Mouse (Mus musculus) olfactory bulb, adult 2 months (tissue): ENCODE results near the gene Strip1. TPM values are rescaled to one million over a fixed set of nuclear protein-coding genes. Genes with fewer than 3 reads are reported as not detected.

ENCODE experiments used
- H3K27ac ChIP-seq: fragments of 200-500 bp; 2 replicates; pipeline ENCODE4 v1.5.1; 2012; ENCODE audit warnings: low read depth, low read length; ENCODE audit not compliant: insufficient read depth
- H3K4me1 ChIP-seq: fragments of 200-500 bp; 2 replicates; pipeline ENCODE4 v1.6.1; 2012; ENCODE audit warnings: low read length; ENCODE audit not compliant: control insufficient read depth, insufficient read depth
- H3K4me3 ChIP-seq: fragments of 200-500 bp; 2 replicates; pipeline ENCODE4 v1.5.1; 2012; ENCODE audit warnings: mild to moderate bottlenecking, low read depth, low read length, moderate library complexity; ENCODE audit not compliant: insufficient read depth
- CTCF ChIP-seq: fragments of 200-500 bp; IDR thresholded peaks from 2 replicates; pipeline ENCODE4 v1.5.1; 2012; ENCODE audit warnings: low read depth, mild to moderate bottlenecking, low read length, moderate library complexity; ENCODE audit not compliant: insufficient read depth
- POLR2A ChIP-seq: fragments of 200-500 bp; IDR thresholded peaks from 2 replicates; pipeline ENCODE4 v1.6.1; 2012; ENCODE audit warnings: mild to moderate bottlenecking, low read depth, low read length, moderate library complexity; ENCODE audit not compliant: insufficient read depth
- WGBS: fragments of 180-500 bp; shearing (Covaris S2); methylation state at CpG from one replicate; pipeline ENCODE4 v1.1.7; 2018; 5-methylcytosine and 5-hydroxymethylcytosine counted together
- polyA plus RNA-seq: library from polyadenylated mRNA; stranded (reverse); fragments of >200 nt; gene quantifications from 2 replicates; pipeline ENCODE4 v1.2.4, GENCODE M21; 2012; ENCODE audit warnings: low replicate concordance; ENCODE audit not compliant: missing spikeins, insufficient read depth, insufficient read length

Gene Strip1
- polyA plus RNA-seq, 1 experiment: not detected

DNA sequence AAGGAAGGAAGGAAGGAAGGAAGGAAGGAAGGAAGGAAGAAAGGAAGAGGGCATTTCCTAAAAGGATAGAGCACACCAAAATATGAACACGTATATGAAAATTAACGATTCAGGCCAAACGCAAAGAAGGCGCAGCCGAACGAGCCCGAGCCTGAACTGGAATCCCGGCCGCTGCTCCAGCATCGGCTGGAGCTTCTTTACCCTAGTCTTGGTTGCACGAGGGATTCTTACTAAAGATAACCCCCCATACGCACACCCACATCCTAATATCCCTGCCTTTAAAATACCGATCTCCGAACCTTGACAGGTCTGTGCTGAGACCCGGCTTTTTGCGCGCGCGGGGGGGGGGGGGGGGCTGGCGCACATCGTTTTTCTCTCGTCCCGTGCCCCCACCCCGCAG is 34.4 kb downstream of the Strip1 start:
- WGBS: 4% methylated on average over 24 of the region's 24 CpGs
- H3K4me3 ChIP-seq: no peak overlapping the region

DNA sequence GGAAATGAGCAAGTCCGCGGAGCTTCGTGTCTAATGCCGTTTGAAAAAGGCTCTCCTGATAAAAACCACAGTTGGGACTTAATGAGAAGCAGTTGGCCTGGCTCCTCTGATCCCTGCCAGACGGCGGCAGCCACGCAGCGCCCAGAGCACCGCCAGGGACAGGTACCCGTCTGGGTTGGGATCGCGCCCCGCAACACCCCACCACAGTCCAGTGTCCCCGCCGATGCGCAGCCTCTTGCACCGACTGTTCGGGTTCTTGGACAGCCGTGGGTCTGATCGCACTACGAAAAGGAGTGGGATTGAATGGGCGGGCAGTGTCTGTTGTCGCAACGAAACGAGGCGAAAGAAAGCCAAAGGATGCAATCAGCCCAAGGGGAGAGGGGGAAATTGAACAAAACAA is 34.9 kb downstream of the Strip1 start:
- no peak for TF ChIP-seq CTCF
- TF ChIP-seq POLR2A: no peak
- Histone ChIP-seq H3K4me3 (peak overlapping the region; percentile 23; the same call in 1 of the 2 replicates), H3K4me1 (peaks cover 7% of the 10 kb centered on the region), H3K27ac (no peak overlapping the region)
- under 1% methylated on average over 26 of the region's 26 CpGs for WGBS

More for the DNA sequence above, 34.4 kb downstream of the Strip1 start:
- no peak for TF ChIP-seq POLR2A
- TF ChIP-seq CTCF: no peak
- H3K27ac ChIP-seq: no peak overlapping the region
- H3K4me1 ChIP-seq: peaks cover 7% of the 10 kb centered on the region

DNA sequence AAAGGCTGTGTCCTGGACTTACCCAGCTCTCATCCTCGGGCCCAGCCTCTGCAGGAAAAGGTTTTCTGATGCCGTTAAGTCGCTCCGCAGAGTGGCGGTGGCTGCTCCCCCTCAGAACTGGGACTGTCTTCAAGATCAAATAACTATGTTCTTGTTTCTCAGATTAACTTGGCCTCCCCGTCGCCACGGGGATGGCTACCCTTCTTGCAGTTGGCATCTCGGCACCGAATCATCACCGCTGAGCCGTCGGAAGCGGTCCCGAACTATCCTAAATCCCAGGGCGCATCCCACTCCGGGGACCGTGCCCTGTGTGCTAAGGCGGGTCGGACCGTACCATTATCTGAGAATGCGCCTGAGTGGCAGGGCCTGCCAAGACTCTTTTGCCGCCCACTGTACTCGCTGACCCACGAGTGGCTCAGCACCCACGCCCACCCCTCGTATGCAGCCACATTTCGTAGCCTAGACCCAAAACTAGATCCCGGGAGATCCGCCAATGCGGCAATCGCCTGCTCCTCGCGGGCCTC is 35.5 kb downstream of the Strip1 start:
- peak overlapping the region; percentile 37; the same call in 1 of the 2 replicates for H3K27ac ChIP-seq
- TF ChIP-seq POLR2A (no peak), CTCF (no peak)
- H3K4me1 ChIP-seq: peaks cover 7% of the 10 kb centered on the region
- H3K4me3 ChIP-seq: peak overlapping the region; percentile 23
- WGBS: 3% methylated on average over 34 of the region's 34 CpGs

DNA sequence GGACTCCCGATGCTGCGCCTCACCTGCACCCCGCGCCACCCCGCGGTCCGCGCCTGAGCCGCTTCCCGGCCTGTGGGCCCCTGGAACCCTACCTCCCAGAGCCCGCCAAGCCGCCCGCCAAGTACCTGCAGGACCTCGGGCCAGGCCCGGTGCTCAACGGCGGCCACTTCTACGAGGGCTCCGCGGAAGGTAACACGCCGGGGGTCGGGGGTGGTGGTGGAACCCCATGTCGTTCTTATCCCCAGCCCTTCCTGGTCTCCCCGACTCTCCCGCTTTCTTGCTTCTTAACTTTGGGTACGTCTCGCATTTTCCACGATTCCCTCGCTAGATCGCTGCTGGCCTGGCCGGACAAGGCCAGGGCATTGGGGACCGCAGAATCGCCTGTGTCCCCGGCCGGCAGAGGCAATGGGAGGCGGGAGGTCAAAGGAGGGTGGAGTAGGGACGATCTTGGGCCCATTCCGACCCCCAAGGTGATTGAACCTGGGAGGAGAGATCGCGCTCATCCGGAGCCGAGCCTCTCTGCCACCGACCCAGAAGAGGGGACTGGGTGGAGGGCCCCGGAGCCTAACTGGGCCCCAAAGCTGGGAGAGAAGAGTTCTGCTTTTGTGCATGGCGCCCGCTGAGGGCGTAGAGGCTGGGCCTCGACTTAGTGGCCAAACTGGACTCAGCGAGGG is 36.1 kb downstream of the Strip1 start:
- Histone ChIP-seq H3K4me3 (peak overlapping the region; percentile 23), H3K4me1 (peaks cover 7% of the 10 kb centered on the region), H3K27ac (peak overlapping the region; percentile 37; the same call in 1 of the 2 replicates)
- TF ChIP-seq CTCF (no peak), POLR2A (no peak)
- WGBS: 2% methylated on average over 48 of the region's 50 CpGs

DNA sequence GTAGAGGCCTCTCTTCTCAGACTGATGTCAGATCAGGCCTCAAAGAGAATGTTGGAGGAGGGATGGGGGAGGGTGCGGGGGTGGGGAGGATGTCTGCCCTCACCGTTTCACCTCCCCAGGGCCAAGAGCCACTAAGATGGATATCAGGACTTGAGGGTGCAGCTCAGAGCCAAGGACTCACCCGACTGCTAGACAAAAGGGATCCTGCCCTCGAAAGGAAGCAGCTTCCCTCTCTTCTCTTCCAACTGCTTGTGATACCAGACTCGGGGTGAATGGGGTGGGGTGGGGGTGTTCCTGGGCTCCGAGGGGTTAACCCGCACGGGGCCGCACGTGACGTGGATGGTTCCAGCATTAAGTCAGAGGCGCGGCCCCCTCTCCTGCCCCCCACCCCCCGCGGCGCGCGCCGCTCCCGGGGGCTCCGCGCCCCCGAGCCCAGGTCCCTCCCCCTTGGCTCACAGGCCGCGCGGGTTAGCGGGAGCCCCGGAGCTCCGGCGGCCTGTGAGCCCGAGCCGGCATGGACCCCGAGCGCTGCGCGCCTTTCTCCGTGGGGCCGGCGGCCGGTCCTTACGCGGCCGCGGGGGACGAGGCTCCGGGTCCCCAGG is 36.7 kb downstream of the Strip1 start, which contains the start of gene Alx3:
Alx3 (plus strand) TSS at position 370 of the 602 bp plus-strand sequence.
- Histone ChIP-seq H3K27ac (peak within 1 kb of the TSS; percentile 37; the same call in 1 of the 2 replicates), H3K4me3 (peak within 1 kb of the TSS; percentile 23), H3K4me1 (peaks cover 7% of the 10 kb centered on the region)
- WGBS: 4% methylated on average over 46 of the region's 46 CpGs
- TF ChIP-seq POLR2A: no peak
- no peak for TF ChIP-seq CTCF

DNA sequence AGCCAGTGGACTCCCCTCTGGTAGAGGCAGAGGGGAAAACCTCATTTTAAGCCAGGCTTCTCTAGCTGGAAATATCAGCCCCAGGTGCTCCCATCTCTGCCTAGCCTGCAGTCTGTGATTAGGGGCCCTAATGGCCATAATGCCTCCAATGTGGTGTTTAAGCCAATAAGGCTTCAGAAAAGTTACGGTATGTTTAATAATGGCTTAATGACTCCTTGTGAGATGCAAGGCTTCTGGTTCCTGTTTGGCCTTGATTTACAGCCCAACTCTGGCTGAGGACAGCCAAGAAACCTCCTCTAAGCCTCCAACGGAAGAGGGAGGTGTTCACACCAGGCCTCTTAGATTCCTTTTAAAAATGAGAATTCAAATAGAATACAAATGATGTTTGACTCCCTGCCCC is 37.9 kb downstream of the Strip1 start:
- WGBS: 97% methylated on average over 2 of the region's 2 CpGs
- peaks cover 7% of the 10 kb centered on the region for H3K4me1 ChIP-seq
- no peak overlapping the region for H3K4me3 ChIP-seq
- no peak for TF ChIP-seq CTCF
- no peak for TF ChIP-seq POLR2A
- H3K27ac ChIP-seq: no peak overlapping the region

DNA sequence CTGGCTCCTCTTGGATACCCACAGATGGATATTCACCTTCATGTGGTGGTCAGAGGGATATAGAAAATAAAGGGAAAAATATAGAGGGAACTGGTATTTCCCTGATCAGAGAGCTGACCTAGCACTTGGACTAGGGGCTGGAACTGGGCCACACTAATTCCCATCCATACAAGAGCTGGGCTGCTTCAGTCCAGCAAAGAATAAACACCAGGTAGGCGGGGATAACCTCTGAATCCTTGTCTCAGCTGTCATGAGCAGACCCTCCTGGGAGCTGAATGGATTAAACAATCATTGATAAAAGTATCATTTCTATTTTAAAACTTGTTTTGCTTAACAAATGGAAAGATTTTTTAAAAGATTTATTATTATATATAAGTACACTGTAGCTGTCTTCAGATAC is 39.9 kb downstream of the Strip1 start:
- Histone ChIP-seq H3K4me3 (no peak overlapping the region), H3K4me1 (peaks cover 7% of the 10 kb centered on the region), H3K27ac (no peak overlapping the region)
- 73% methylated on average over 1 of the region's 1 CpGs for WGBS
- TF ChIP-seq CTCF: no peak
- TF ChIP-seq POLR2A: no peak

DNA sequence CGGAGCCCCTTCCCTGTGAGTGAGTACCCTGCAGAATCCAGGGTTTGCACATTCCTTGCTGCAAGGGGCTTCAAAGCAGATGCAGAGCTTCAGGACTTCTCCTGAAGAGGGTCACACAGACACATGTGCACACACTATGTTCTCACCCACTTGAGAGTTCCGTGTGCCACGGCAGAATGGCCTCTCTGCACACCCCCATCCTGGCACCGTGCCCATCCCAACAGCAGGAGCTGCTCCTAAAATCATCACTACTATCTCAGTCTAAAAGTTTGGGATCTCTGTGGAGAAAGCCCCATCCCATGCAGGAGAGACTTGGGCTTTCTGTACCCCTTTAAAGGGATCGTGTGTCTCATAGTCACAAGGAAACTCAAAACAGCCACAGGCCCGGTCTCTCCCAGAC is 45.0 kb downstream of the Strip1 start:
- no peak overlapping the region for H3K4me3 ChIP-seq
- H3K27ac ChIP-seq: no peak overlapping the region
- peaks cover 7% of the 10 kb centered on the region; the same call in 1 of the 2 replicates for H3K4me1 ChIP-seq
- 80% methylated on average over 6 of the region's 6 CpGs for WGBS
- no peak for TF ChIP-seq POLR2A
- no peak for TF ChIP-seq CTCF

DNA sequence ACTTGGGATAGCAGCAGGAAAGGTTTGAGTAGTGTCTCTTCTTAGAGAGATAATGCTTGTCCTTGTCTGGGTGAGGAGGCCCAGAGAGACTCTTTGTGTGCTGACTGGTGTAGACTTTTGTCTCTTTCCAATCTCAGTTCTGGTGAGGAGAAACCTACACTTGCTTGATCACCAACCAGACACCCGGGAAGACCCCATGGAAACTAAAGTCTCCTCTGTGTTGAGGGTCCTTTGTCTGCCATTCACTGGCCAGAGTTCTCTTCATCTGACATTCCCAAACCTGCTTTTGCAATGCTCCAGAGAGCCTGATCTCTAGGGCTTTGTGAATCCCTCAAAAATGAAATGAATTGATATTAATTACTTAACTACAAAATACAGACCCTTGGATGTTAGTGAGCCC is 47.6 kb downstream of the Strip1 start:
- Histone ChIP-seq H3K4me1 (peaks cover 7% of the 10 kb centered on the region; the same call in 1 of the 2 replicates), H3K27ac (no peak overlapping the region), H3K4me3 (no peak overlapping the region)
- WGBS: 31% methylated on average over 1 of the region's 1 CpGs
- TF ChIP-seq CTCF (no peak), POLR2A (no peak)
